Mouse (Mus musculus) ES-Bruce4 (cell line): Measurements from ENCODE around the gene Srl.

Experiments
- CTCF ChIP-seq: IDR thresholded peaks from one replicate; pipeline ENCODE4 v1.8.1; 2011; ENCODE audit warnings: low read depth, low read length
- EP300 ChIP-seq: IDR thresholded peaks from 2 replicates; pipeline ENCODE4 v1.6.1; 2011; ENCODE audit warnings: low read depth, low read length; ENCODE audit not compliant: insufficient read depth
- POLR2A ChIP-seq: IDR thresholded peaks from one replicate; pipeline ENCODE4 v1.8.1; 2011; ENCODE audit warnings: low read length; ENCODE audit not compliant: insufficient read depth

- no peak for TF ChIP-seq POLR2A
- no peak for TF ChIP-seq CTCF
- TF ChIP-seq EP300: no peak
These were observed 85.9 kb downstream of the Srl start for GRCm38 (mm10) chr16:4455693-4456092.
